Mouse (Mus musculus) hematopoietic stem cell, adult 5-6 weeks (primary cell): ENCODE data around the gene Scarb2. TPM values are rescaled to one million over a fixed set of nuclear protein-coding genes. Genes with fewer than 3 reads are reported as not detected.
A peak's percentile ranks its signal among the peaks of the same experiment; 100 is the strongest.

Experiments
- ATAC-seq, 2 experiments: fragments of 125-278 bp in 1 of 2; replicated peaks in 1 of 2; 2 replicates each; pipeline ENCODE4 v1.8.0; 2016 to 2017; ENCODE audit warnings: inconsistent platforms in 2 of 2, mild to moderate bottlenecking in 2 of 2, moderate number of reproducible peaks in 2 of 2, low read depth in 1 of 2, moderate TSS enrichment in 1 of 2; ENCODE audit not compliant: low FRiP score in 2 of 2, poor library complexity in 2 of 2, severe bottlenecking in 2 of 2, insufficient read depth in 1 of 2, low TSS enrichment in 1 of 2
- total RNA-seq: library from RNA; stranded (forward); fragments of 172-1452, 232-1000 nt; gene quantifications from 2 replicates; pipeline ENCODE4 v1.2.3, GENCODE M21; 2017

The Scarb2 gene
- total RNA-seq, 1 experiment from 2014 or later, result 59.4 TPM

DNA sequence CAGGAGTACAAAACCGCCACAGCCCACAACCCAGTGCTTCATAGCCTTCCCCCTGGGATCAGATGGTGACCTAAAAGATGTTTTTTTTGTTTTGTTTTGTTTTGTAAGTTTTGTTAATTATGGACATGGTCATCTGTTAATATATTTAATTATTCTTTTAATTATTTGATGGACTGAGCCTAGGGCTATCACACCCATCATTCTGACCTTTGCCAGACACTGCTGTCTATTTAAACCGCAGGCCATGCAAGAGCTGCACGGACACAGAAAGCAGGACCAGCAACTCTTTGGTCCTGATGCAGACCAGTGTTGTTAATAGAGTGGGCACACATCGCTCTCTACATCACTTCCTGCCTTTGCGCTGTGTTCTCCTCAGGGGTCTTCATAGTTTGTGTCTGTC, 96.1 kb downstream of the Scarb2 start:
- ATAC-seq, result no peak

DNA sequence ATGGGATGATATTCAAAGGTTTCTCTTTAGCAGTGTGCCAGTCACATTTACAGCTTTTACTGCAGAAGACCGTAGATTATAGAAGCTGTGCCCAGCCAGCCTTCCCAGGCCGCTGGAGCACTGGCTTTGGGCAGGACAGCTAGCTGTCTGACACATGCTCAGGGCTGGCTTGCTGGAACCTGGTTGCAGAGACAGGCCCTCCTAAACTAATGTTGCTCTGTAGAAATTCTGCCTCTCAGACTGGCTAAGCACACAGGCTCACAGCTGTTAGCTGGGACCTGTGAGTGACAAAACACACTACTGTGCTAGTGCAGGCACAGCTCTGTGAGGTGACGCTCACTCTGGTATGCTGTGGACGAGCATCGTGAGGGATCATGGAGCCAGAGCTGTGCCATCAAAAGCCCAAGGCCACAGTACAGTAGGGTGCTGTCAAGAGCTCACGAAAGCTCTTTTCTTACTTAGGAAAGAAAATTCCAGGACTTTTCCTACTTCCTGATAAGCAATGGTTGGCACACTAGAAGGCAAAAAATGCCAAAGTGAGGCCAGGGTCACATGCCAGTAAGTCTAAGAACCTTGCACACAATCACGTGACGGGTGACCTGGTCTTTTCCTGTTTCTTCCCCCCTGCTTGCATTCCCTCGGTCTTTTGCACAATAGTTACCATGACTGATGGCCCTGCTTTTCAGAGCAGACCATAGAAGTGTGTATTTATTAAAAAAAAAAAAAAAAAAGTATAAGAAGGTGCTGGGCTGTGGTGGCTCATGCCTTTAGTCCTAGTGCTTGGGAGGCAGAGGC, 97.1 kb downstream of the Scarb2 start:
- ATAC-seq, result no peak; a peak in 1 of 4 replicates

DNA sequence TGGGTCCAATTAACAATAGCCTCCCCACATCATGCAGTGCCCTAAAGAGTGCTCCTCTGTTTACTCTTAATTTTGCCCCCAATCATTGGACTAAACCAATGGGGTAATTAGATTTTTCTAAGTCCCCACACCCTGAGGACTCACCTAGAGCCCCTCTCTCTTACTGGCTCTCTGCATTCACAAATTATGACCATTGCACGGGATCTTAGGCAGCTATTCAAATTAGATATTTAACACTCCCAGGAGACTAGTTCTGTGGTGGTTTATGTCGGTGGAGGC, 102.3 kb downstream of the Scarb2 start:
- ATAC-seq, result no peak

DNA sequence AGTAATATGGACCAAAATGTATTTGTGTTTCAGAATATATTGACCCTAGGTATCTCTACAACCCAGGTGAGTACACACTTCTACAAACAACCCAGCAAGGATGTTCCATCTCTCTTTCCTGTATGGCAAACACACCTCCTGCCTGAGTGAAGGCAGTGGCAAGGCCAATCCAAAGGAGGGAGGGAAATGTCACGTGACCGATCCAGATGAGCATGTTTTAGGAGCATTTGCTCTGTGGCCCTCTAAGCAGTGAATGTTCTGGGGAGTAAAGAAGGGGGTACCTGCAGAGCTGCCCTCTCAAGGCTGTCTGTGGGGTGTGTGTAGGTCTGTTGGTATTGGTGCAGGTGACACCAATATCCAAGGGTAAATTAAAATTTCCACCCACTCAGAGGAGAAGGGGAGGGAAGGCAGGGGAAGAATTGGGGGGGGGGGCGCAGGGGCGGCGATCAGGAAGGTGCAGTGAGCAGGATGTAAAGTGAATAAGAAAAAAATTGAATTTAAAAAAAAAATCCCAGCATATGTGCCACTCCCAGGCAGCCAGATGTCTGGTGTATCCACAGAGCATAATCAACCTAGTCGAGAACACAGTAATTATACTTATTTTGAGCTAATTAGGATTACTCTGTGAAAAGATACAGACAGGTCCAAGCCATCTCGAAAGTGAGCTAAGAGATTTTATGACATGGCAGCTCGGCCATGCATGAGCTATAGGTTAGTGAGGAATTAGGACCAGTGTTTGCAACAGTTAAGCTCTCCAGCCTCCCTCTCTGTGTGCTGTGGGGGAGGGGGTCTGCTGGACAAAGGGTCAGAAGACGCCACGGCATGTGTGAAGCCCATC, 102.9 kb downstream of the Scarb2 start:
- no peak for ATAC-seq

DNA sequence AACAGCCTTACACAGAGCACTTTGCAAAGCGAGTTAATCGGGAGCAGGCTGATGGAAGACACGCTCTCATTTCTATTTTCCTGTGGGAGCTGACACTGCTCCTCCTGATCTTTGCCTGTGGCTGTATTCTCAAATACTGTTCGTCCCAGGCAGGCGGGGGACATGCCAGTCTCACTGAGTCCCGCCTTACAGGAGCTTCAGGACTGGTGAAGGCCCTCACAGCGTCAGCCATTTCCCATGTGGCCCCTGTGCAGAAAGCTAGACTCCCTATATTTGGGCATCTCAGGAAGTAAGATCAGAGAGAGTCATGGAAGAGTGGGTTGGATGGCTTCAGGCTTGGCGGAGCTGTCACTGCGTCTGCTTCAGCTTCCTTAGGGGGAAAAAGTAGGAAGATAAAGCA, 103.8 kb downstream of the Scarb2 start:
- ATAC-seq, result no peak

DNA sequence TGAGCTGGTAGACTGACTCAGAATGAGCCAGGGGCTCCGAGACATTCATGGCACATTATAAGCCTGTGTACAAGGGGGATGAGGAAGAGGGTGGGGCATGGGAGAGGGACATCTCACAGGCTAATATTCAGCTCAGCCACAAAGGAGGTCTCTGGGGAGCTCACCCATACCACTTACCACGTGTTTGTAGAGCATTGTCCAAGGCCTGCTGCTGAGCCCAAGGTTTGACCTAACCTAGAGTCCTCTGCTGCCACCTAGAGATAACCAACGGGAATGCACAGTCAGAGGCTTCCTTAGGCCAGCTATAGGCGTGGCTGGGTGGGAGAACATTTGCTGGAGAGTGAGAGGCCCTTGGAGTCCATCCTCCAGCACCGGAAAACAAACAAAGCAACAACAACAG, 108.5 kb downstream of the Scarb2 start:
- peak; percentile 91 to 94 for ATAC-seq

DNA sequence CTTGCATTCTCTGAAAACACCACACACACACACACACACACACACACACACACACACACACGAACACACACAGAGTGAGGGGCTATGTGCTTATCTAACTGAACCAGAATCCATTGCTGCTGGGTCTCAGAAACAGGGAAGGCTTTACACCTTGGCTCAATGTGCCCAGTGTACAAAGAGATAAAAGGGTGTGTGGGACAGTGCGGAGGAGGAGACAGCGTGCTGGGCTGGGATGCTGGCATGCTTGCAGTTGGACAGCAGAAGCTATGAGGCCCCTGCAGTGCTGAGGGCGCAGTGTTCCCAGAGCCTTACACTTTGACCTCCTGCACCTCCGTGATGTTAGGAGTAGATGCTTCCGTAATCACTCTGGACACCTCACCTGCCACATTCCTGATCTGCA, 110.2 kb downstream of the Scarb2 start:
- no peak for ATAC-seq

DNA sequence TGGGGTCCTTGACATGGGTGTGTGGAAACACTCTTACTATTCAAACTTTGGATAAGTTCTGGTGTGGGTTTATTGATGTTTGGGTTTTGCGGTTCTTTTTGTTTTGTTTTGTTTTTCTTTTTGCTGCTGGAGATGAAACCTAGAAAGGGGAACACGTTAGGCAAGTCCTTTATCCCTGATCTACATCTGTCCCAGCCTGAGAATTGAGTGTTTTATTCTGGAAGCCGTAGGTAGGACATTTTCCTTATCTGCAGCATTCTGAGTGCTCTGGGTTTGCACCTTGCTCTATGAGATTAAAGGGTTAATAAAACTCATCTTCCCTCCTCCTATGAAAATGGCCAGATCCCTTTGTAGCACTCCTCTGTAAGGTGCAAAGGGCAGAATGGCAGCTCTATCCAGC, 110.9 kb downstream of the Scarb2 start:
- ATAC-seq, result no peak

DNA sequence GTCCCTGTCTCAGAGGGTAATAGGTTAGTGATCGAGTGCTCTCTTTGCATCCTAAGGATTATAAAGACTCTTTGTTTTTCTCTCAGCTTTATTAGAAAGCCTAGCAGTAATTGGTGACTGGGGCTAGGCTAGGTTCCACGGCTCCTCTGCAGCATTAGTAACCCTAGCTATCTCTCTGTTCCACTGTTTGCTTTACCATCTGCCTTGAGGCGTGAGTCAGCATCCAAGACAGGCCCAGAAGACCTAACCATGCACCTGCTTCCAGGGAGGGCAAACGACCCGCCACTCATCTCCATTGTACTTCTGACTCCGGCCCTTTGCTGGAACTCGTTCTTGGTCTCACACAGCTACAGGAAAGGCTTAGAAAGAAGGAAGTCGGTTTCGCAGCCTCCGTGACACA, 112.8 kb downstream of the Scarb2 start:
- ATAC-seq, result peak; percentile 27 to 37; a peak in 3 of 4 replicates

DNA sequence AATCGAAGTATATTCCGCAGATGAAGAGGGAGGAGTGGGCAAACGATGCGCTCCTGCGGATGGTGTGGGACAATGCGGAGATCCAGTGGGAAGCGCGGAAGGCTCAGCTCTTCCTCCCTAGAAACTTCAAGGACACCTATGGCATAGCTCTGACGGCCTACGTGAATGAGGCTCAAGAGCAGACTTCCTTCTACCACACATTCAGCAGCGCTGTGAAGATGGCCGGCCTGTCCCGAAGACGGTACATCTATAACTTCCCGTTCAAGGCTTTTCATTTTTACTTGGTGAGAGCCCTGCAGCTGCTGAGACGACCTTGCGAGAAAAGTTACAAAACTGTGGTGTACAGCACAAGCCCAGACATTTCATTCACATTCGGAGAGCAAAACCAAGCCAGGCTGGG, 114.1 kb downstream of the Scarb2 start:
- peak; percentile 25 to 39; a peak in 2 of 4 replicates for ATAC-seq

Other genes with a start within 250 kb of the Scarb2 start
- gene Naaa, start 228.7 kb downstream of the Scarb2 start, total RNA-seq, result 5.8 and 14.8 TPM in 2 replicates
- gene Sdad1, start 196.4 kb downstream of the Scarb2 start, total RNA-seq, result 60.2 and 62.2 TPM in 2 replicates
- 0.65 and 0.69 TPM in 2 replicates for gene Cxcl9, start 178.8 kb downstream of the Scarb2 start, total RNA-seq
- not detected in 2 replicates for gene Art3, start 175.0 kb downstream of the Scarb2 start, total RNA-seq
- 3.2 and 6.3 TPM in 2 replicates for gene Cxcl10, start 157.9 kb downstream of the Scarb2 start, total RNA-seq
- gene Nup54, start 71.6 kb downstream of the Scarb2 start, total RNA-seq, result 61.3 and 76.1 TPM in 2 replicates
- not detected in 2 replicates for gene Fam47e, start 48.2 kb upstream of the Scarb2 start, total RNA-seq
- 1.6 and 2.8 TPM in 2 replicates for gene Stbd1, start 96.2 kb upstream of the Scarb2 start, total RNA-seq
- gene Ccdc158, start 168.4 kb upstream of the Scarb2 start, total RNA-seq, result 9.3 and 11.4 TPM in 2 replicates
- 0.13 and 0.15 TPM in 2 replicates for gene Shroom3, start 176.6 kb upstream of the Scarb2 start, total RNA-seq